Mouse (Mus musculus) forebrain, embryonic 14.5 days (tissue): ENCODE results near the gene Tmem119. TPM values are rescaled to one million over a fixed set of nuclear protein-coding genes. Genes with fewer than 3 reads are reported as not detected.
"Not testable (repeated sequence)": the region's sequence is repeated elsewhere in the genome, so short reads cannot be mapped to it uniquely, and the experiment has no call there.

ENCODE experiments used
- ATAC-seq: fragments of 200-750 bp; cut with Nextera tagmentation; 2 replicates; pipeline ENCODE4 v1.8.0; 2017; ENCODE audit warnings: mild to moderate bottlenecking, moderate library complexity
- DNase-seq: peaks from one replicate; pipeline ENCODE4 v3.0.0-alpha.2; 2015; ENCODE audit warnings: low spot score
- H3K27ac ChIP-seq: fragments of 300-500 bp; sonication (generic); 2 replicates; pipeline ENCODE4 v1.5.1; 2014; ENCODE audit warnings: low read depth, mild to moderate bottlenecking, control low read depth, low read length, moderate library complexity
- H3K27me3 ChIP-seq: fragments of 300-500 bp; sonication (generic); replicated peaks from 2 replicates; pipeline ENCODE4 v1.6.1; 2014; ENCODE audit warnings: low read length, control low read depth, mixed read lengths; ENCODE audit not compliant: control insufficient read depth, insufficient read depth
- H3K36me3 ChIP-seq: fragments of 300-500 bp; sonication (generic); 2 replicates; pipeline ENCODE4 v1.6.1; 2014; ENCODE audit warnings: low read length, control low read depth; ENCODE audit not compliant: control insufficient read depth, insufficient read depth
- H3K4me1 ChIP-seq: fragments of 300-500 bp; sonication (generic); 2 replicates; pipeline ENCODE4 v1.6.1; 2014; ENCODE audit warnings: antibody characterized with exemption, low read length, control low read depth; ENCODE audit not compliant: control insufficient read depth, insufficient read depth
- H3K4me2 ChIP-seq: fragments of 300-500 bp; sonication (generic); 2 replicates; pipeline ENCODE4 v1.6.1; 2014; ENCODE audit warnings: mild to moderate bottlenecking, control low read depth, low read length
- H3K4me3 ChIP-seq: fragments of 300-500 bp; sonication (generic); 2 replicates; pipeline ENCODE4 v1.5.1; 2014; ENCODE audit warnings: low read depth, low read length, control low read depth
- H3K9ac ChIP-seq: fragments of 300-500 bp; sonication (generic); 2 replicates; pipeline ENCODE4 v1.6.1; 2014; ENCODE audit warnings: mild to moderate bottlenecking, low read length, control low read depth, moderate library complexity
- H3K9me3 ChIP-seq: fragments of 300-500 bp; sonication (generic); replicated peaks from 2 replicates; pipeline ENCODE4 v1.6.1; 2016; ENCODE audit warnings: low read length, control low read depth, mixed read lengths; ENCODE audit not compliant: control insufficient read depth
- WGBS: fragments of 180-500 bp; shearing (Covaris S2); extraction: QIAGEN DNeasy Blood & Tissue Kit; methylation state at CpG from one replicate; pipeline ENCODE4 v1.1.7; 2014; 5-methylcytosine and 5-hydroxymethylcytosine counted together
- polyA plus RNA-seq: library from polyadenylated mRNA; unstranded; fragments of >200 nt; fragmentation: Nextera tagmentation; extraction: Ambion mirVana; gene quantifications from 2 replicates; pipeline ENCODE4 v1.2.1, GENCODE M21; 2014

Tmem119 gene
- polyA plus RNA-seq, 1 experiment from 2014 or later = 3.3 TPM

DNA sequence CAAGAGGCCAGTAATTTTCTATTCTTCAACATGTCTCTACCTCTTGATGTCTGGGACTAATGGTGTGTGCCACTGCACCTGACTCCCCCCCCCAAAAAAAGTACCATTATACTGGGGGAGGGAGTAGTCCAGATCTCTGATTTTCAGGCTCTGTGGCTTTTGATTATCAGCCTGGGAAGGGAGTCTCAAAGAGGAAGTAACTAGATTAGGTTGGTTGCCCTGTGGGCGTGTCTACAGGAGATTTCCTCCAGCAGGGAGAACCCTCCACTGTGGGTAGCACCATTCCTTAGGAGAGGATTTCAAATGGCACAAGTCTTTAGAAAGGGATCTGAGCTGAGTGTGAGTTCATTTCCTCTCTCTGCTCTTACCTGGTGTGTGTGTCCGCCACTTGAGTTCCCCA is 12.3 kb upstream of the Tmem119 start:
- ATAC-seq (no peak), DNase-seq (no peak)
- Histone ChIP-seq H3K36me3 (no peaks in the 10 kb centered on the region), H3K4me1 (no peaks in the 10 kb centered on the region), H3K27me3 (no peaks in the 10 kb centered on the region), H3K27ac (no peak overlapping the region), H3K9me3 (no peaks in the 10 kb centered on the region), H3K4me3 (no peak overlapping the region), H3K9ac (no peak overlapping the region), H3K4me2 (no peak overlapping the region)
- 89% methylated on average over 2 of the region's 2 CpGs for WGBS

- H3K36me3 ChIP-seq, ATAC-seq, H3K9ac ChIP-seq, H3K27ac ChIP-seq, H3K27me3 ChIP-seq, DNase-seq, H3K9me3 ChIP-seq, H3K4me3 ChIP-seq, H3K4me2 ChIP-seq, H3K4me1 ChIP-seq: not testable (repeated sequence)
- 23% methylated on average over 11 of the region's 12 CpGs for WGBS
Measured at GRCm38 (mm10) chr5:113811824-113812420, 11.6 kb upstream of the Tmem119 start.

DNA sequence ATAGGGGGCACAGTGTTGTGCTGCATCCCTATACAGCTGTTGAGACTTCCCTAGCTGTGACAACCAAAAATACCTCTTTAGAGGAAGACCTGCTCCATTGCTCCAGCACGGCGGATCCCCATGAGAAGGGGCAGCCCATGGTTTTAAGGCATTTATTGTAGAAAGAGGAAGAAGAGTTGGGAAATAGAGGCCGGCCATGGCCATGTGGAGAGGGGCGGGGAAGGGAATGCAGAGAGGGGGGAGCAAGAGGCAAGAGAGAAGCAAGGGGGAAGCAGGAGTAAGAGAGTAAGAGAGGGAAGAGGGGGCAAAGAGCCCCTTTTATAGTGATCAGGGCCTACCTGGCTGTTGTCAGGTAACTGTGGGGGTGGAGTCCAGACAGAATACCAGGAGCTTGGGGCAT is 9.8 kb upstream of the Tmem119 start:
- Histone ChIP-seq H3K4me1 (no peaks in the 10 kb centered on the region), H3K9me3 (no peaks in the 10 kb centered on the region), H3K27ac (no peak overlapping the region), H3K4me2 (no peak overlapping the region), H3K27me3 (no peaks in the 10 kb centered on the region), H3K9ac (no peak overlapping the region), H3K36me3 (no peaks in the 10 kb centered on the region), H3K4me3 (no peak overlapping the region)
- WGBS = 93% methylated on average over 4 of the region's 4 CpGs
- no peak for ATAC-seq
- DNase-seq = no peak

DNA sequence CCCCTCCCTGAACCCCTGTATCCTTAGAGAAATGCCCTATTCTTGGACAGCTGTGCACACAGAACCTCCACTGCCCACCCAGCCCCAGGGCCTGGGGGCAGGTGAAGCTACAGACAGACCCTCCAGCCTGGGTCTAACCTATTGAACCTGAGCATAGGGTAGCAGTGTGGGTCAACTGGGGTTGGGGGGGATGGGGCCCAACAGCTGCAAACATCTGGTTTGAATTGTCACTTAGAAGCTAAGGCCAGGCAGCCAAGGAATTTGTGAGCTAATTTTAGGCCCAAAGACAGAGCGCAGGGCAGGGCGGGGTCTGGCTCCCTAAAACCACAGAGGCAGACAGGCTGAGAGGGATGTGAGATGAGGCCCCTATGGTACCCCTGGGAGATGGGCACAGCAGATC is 7.9 kb upstream of the Tmem119 start:
- DNase-seq = no peak
- WGBS = 94% methylated on average over 2 of the region's 2 CpGs
- H3K27me3 ChIP-seq = no peaks in the 10 kb centered on the region
- no peak overlapping the region for H3K4me3 ChIP-seq
- ATAC-seq = no peak
- H3K4me2 ChIP-seq = no peak overlapping the region
- H3K9me3 ChIP-seq = no peaks in the 10 kb centered on the region
- H3K4me1 ChIP-seq = no peaks in the 10 kb centered on the region
- no peak overlapping the region for H3K27ac ChIP-seq
- H3K36me3 ChIP-seq = no peaks in the 10 kb centered on the region
- no peak overlapping the region for H3K9ac ChIP-seq

GRCm38 (mm10) chr5:113807712-113808111 is 7.4 kb upstream of the Tmem119 start:
- Histone ChIP-seq H3K27me3 (no peaks in the 10 kb centered on the region), H3K36me3 (no peaks in the 10 kb centered on the region), H3K4me1 (no peaks in the 10 kb centered on the region), H3K4me3 (no peak overlapping the region), H3K4me2 (no peak overlapping the region), H3K27ac (no peak overlapping the region), H3K9ac (no peak overlapping the region), H3K9me3 (no peaks in the 10 kb centered on the region)
- no peak for DNase-seq
- WGBS = 70% methylated on average over 9 of the region's 9 CpGs
- no peak for ATAC-seq

GRCm38 (mm10) chr5:113806414-113806813 is 6.1 kb upstream of the Tmem119 start:
- Histone ChIP-seq H3K9me3 (no peaks in the 10 kb centered on the region), H3K4me1 (no peaks in the 10 kb centered on the region), H3K36me3 (no peaks in the 10 kb centered on the region), H3K9ac (no peak overlapping the region), H3K4me3 (no peak overlapping the region), H3K27ac (no peak overlapping the region), H3K4me2 (no peak overlapping the region), H3K27me3 (no peaks in the 10 kb centered on the region)
- WGBS = 50% methylated on average over 10 of the region's 10 CpGs
- no peak for DNase-seq
- no peak for ATAC-seq

DNA sequence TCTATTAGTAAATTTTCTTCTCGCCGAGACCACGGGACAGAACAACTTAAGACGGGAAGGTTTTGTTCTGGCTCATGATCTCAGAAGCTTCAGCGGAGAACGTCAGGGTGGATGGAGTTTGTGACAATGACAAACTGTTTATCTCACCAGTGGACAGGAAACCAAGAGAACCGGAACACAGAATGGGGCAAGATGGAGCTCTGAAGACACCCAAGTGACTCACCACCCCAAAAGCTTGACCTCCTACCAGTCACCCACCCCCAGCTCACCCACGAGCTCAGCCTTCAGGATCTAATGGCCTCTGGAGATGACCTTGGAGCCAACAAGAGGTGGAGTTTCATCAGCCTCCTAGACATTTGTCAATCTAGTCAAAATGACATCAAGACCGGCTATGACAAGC is 5.0 kb upstream of the Tmem119 start:
- Histone ChIP-seq H3K9ac (no peak overlapping the region), H3K4me2 (no peak overlapping the region), H3K27ac (no peak overlapping the region), H3K9me3 (no peaks in the 10 kb centered on the region), H3K4me3 (no peak overlapping the region), H3K36me3 (no peaks in the 10 kb centered on the region), H3K4me1 (no peaks in the 10 kb centered on the region; the same call in 1 of the 2 replicates), H3K27me3 (no peaks in the 10 kb centered on the region)
- WGBS = 90% methylated on average over 9 of the region's 9 CpGs
- no peak for DNase-seq
- no peak for ATAC-seq

- 63% methylated on average over 7 of the region's 7 CpGs for WGBS
- Histone ChIP-seq H3K36me3 (no peaks in the 10 kb centered on the region), H3K27me3 (no peaks in the 10 kb centered on the region), H3K4me2 (no peak overlapping the region), H3K4me3 (no peak overlapping the region), H3K4me1 (no peaks in the 10 kb centered on the region; the same call in 1 of the 2 replicates), H3K9ac (no peak overlapping the region), H3K9me3 (no peaks in the 10 kb centered on the region), H3K27ac (no peak overlapping the region)
- no peak for DNase-seq
- ATAC-seq = no peak
Measured at GRCm38 (mm10) chr5:113804395-113804966, 4.2 kb upstream of the Tmem119 start.

DNA sequence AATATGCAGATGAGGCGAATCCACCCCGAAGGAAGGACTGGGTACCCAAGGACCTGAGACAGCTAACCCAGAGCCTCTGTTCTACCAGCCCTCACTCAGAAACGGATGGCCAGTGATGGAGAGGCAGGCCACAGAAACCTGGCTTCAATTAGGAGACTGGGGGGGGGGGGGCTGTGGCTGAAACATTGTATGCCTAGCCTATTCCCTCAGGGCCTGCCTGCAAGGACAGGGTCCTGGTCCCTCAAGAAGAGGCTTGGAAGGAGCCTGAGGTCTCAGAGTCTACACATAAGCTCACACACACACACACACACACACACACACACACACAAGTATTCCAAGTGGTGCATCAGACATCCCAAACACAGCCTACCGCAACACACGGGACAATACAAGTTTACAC is 625 bp downstream of the Tmem119 start:
- H3K4me1 ChIP-seq = no peaks in the 10 kb centered on the region; the same call in 1 of the 2 replicates
- DNase-seq = no peak
- no peak overlapping the region for H3K27ac ChIP-seq
- H3K4me2 ChIP-seq = no peak overlapping the region
- WGBS = 48% methylated on average over 5 of the region's 5 CpGs
- H3K4me3 ChIP-seq = no peak overlapping the region
- no peaks in the 10 kb centered on the region; the same call in 1 of the 2 replicates for H3K27me3 ChIP-seq
- H3K9ac ChIP-seq = 0 out of 2 replicates have a peak overlapping the region, but pooled peaks have one; percentile 21
- H3K36me3 ChIP-seq = no peaks in the 10 kb centered on the region
- ATAC-seq = peak; percentile 23; the same call in 1 of the 2 replicates
- H3K9me3 ChIP-seq = no peaks in the 10 kb centered on the region
